Mouse (Mus musculus): Measurements from ENCODE around the gene Pah. TPM values are rescaled to one million over a fixed set of nuclear protein-coding genes. Genes with fewer than 3 reads are reported as not detected.

Pah gene
- polyA plus RNA-seq, 1 experiment from 2014 or later = not detected

- Histone ChIP-seq H3K27ac (peak overlapping the region; percentile 93), H3K4me1 (replicated peaks) (peaks cover 58% of the 10 kb centered on the region), H3K4me3 (peak overlapping the region; percentile 81), H3K9me3 (no peaks in the 10 kb centered on the region), H3K27me3 (peaks cover 41% of the 10 kb centered on the region), H3K36me3 (no peaks in the 10 kb centered on the region), H3K9ac (peak overlapping the region; percentile 90), H3K4me2 (peak overlapping the region; percentile 92)
- no peak for ATAC-seq (ENCODE audit: low FRiP score)
- under 1% methylated on average over 26 of the region's 26 CpGs for WGBS
These were observed 29.3 kb upstream of the Pah start for GRCm38 (mm10) chr10:87492332-87492660.

- Histone ChIP-seq H3K27ac (peak overlapping the region; percentile 93), H3K9ac (peak overlapping the region; percentile 90), H3K4me3 (peak overlapping the region; percentile 81), H3K4me1 (replicated peaks) (peaks cover 52% of the 10 kb centered on the region), H3K27me3 (peaks cover 36% of the 10 kb centered on the region), H3K4me2 (peak overlapping the region; percentile 92), H3K36me3 (no peaks in the 10 kb centered on the region), H3K9me3 (no peaks in the 10 kb centered on the region)
- ATAC-seq (ENCODE audit: low FRiP score) = peak; percentile 26
- under 1% methylated on average over 89 of the region's 90 CpGs for WGBS
These were observed 28.7 kb upstream of the Pah start for GRCm38 (mm10) chr10:87492661-87493551.

GRCm38 (mm10) chr10:87493576-87493975 lies 28.0 kb upstream of the Pah start, which contains the start of gene Ascl1:
Gene Ascl1 (minus strand): TSS chr10:87493660.
- peak within 1 kb of the TSS; percentile 90 for H3K9ac ChIP-seq
- peak within 1 kb of the TSS; percentile 92 for H3K4me2 ChIP-seq
- peak within 1 kb of the TSS; percentile 81 for H3K4me3 ChIP-seq
- peaks cover 46% of the 10 kb centered on the region for H3K4me1 ChIP-seq (replicated peaks)
- peaks cover 38% of the 10 kb centered on the region for H3K27me3 ChIP-seq
- WGBS = under 1% methylated on average over 33 of the region's 34 CpGs
- H3K9me3 ChIP-seq = no peaks in the 10 kb centered on the region
- no peaks in the 10 kb centered on the region for H3K36me3 ChIP-seq
- H3K27ac ChIP-seq = peak within 1 kb of the TSS; percentile 93
- peak; percentile 62 for ATAC-seq (ENCODE audit: low FRiP score)

- Histone ChIP-seq H3K4me2 (peak overlapping the region; percentile 92), H3K9me3 (no peaks in the 10 kb centered on the region), H3K9ac (peak overlapping the region; percentile 90), H3K36me3 (no peaks in the 10 kb centered on the region), H3K4me3 (peak overlapping the region; percentile 81), H3K27ac (peak overlapping the region; percentile 48; the same call in 1 of the 2 replicates), H3K27me3 (peaks cover 44% of the 10 kb centered on the region), H3K4me1 (replicated peaks) (peaks cover 42% of the 10 kb centered on the region)
- WGBS = under 1% methylated on average over 4 of the region's 4 CpGs
- ATAC-seq (ENCODE audit: low FRiP score) = peak; percentile 15; the same call in 1 of the 2 replicates
These were observed 27.4 kb upstream of the Pah start for GRCm38 (mm10) chr10:87494176-87494575.

GRCm38 (mm10) chr10:87494596-87494995 lies 27.0 kb upstream of the Pah start:
- peaks cover 44% of the 10 kb centered on the region for H3K27me3 ChIP-seq

GRCm38 (mm10) chr10:87497056-87497455 lies 24.5 kb upstream of the Pah start:
- no peaks in the 10 kb centered on the region for H3K9me3 ChIP-seq
- H3K4me2 ChIP-seq = no peak overlapping the region
- H3K36me3 ChIP-seq = no peaks in the 10 kb centered on the region
- H3K27me3 ChIP-seq = peaks cover 48% of the 10 kb centered on the region
- H3K4me1 ChIP-seq (replicated peaks) = peaks cover 34% of the 10 kb centered on the region
- H3K9ac ChIP-seq = no peak overlapping the region
- 93% methylated on average over 2 of the region's 2 CpGs for WGBS
- H3K27ac ChIP-seq = no peak overlapping the region
- no peak overlapping the region for H3K4me3 ChIP-seq
- no peak for ATAC-seq (ENCODE audit: low FRiP score)

More at GRCm38 (mm10) chr10:87494596-87494995, 27.0 kb upstream of the Pah start:
- peak; percentile 33 for ATAC-seq (ENCODE audit: low FRiP score)
- WGBS = 0% methylated on average over 16 of the region's 18 CpGs
- H3K9me3 ChIP-seq = no peaks in the 10 kb centered on the region
- H3K4me1 ChIP-seq (replicated peaks) = peaks cover 38% of the 10 kb centered on the region
- peak overlapping the region; percentile 48 for H3K27ac ChIP-seq
- H3K36me3 ChIP-seq = no peaks in the 10 kb centered on the region
- peak overlapping the region; percentile 81 for H3K4me3 ChIP-seq
- peak overlapping the region; percentile 90 for H3K9ac ChIP-seq
- H3K4me2 ChIP-seq = peak overlapping the region; percentile 92

GRCm38 (mm10) chr10:87500926-87501658 lies 20.5 kb upstream of the Pah start:
- peak overlapping the region; percentile 5; the same call in 1 of the 2 replicates for H3K9ac ChIP-seq
- H3K27ac ChIP-seq = peak overlapping the region; percentile 23; the same call in 1 of the 2 replicates
- H3K4me2 ChIP-seq = peak overlapping the region; percentile 48
- peaks cover 21% of the 10 kb centered on the region for H3K4me1 ChIP-seq (replicated peaks)
- H3K36me3 ChIP-seq = no peaks in the 10 kb centered on the region
- WGBS = 5% methylated on average over 20 of the region's 20 CpGs
- H3K9me3 ChIP-seq = no peaks in the 10 kb centered on the region
- peaks cover 42% of the 10 kb centered on the region for H3K27me3 ChIP-seq
- H3K4me3 ChIP-seq = peak overlapping the region; percentile 23
- no peak for ATAC-seq (ENCODE audit: low FRiP score)

GRCm38 (mm10) chr10:87501659-87502042 lies 19.9 kb upstream of the Pah start:
- Histone ChIP-seq H3K9ac (peak overlapping the region; percentile 5; the same call in 1 of the 2 replicates), H3K4me2 (peak overlapping the region; percentile 48), H3K9me3 (no peaks in the 10 kb centered on the region), H3K4me3 (peak overlapping the region; percentile 23; the same call in 1 of the 2 replicates), H3K4me1 (replicated peaks) (peaks cover 21% of the 10 kb centered on the region), H3K36me3 (no peaks in the 10 kb centered on the region), H3K27ac (no peak overlapping the region), H3K27me3 (peaks cover 39% of the 10 kb centered on the region)
- WGBS = 6% methylated on average over 7 of the region's 7 CpGs
- ATAC-seq (ENCODE audit: low FRiP score) = no peak

GRCm38 (mm10) chr10:87502283-87502682 lies 19.3 kb upstream of the Pah start:
- WGBS = 8% methylated on average over 5 of the region's 5 CpGs
- Histone ChIP-seq H3K4me2 (peak overlapping the region; percentile 48; the same call in 1 of the 2 replicates), H3K36me3 (no peaks in the 10 kb centered on the region), H3K27ac (no peak overlapping the region), H3K9me3 (no peaks in the 10 kb centered on the region), H3K4me1 (replicated peaks) (peaks cover 21% of the 10 kb centered on the region), H3K4me3 (no peak overlapping the region), H3K9ac (no peak overlapping the region), H3K27me3 (peaks cover 35% of the 10 kb centered on the region)
- ATAC-seq (ENCODE audit: low FRiP score) = 0 out of 2 replicates have a peak, but pooled peaks have one; percentile 17

GRCm38 (mm10) chr10:87503946-87504345 lies 17.6 kb upstream of the Pah start:
- Histone ChIP-seq H3K27ac (no peak overlapping the region), H3K4me2 (peak overlapping the region; percentile 18; the same call in 1 of the 2 replicates), H3K9ac (no peak overlapping the region), H3K4me1 (replicated peaks) (peaks cover 21% of the 10 kb centered on the region), H3K36me3 (no peaks in the 10 kb centered on the region), H3K4me3 (no peak overlapping the region), H3K27me3 (peaks cover 27% of the 10 kb centered on the region), H3K9me3 (no peaks in the 10 kb centered on the region)
- peak; percentile 56 for ATAC-seq (ENCODE audit: low FRiP score)
- 2% methylated on average over 10 of the region's 10 CpGs for WGBS

GRCm38 (mm10) chr10:87508581-87508980 lies 13.0 kb upstream of the Pah start:
- peaks cover 6% of the 10 kb centered on the region; the same call in 1 of the 2 replicates for H3K27me3 ChIP-seq
- no peak overlapping the region for H3K9ac ChIP-seq
- H3K4me1 ChIP-seq (replicated peaks) = no peaks in the 10 kb centered on the region
- no peaks in the 10 kb centered on the region for H3K36me3 ChIP-seq
- WGBS = 93% methylated on average over 4 of the region's 4 CpGs
- no peaks in the 10 kb centered on the region for H3K9me3 ChIP-seq
- no peak overlapping the region for H3K4me3 ChIP-seq
- ATAC-seq (ENCODE audit: low FRiP score) = no peak
- H3K4me2 ChIP-seq = no peak overlapping the region
- no peak overlapping the region for H3K27ac ChIP-seq

- Histone ChIP-seq H3K36me3 (no peaks in the 10 kb centered on the region), H3K9me3 (no peaks in the 10 kb centered on the region), H3K4me1 (replicated peaks) (no peaks in the 10 kb centered on the region), H3K9ac (no peak overlapping the region), H3K27me3 (no peaks in the 10 kb centered on the region), H3K27ac (no peak overlapping the region), H3K4me2 (no peak overlapping the region), H3K4me3 (no peak overlapping the region)
- no peak for ATAC-seq (ENCODE audit: low FRiP score)
These were observed 8.5 kb upstream of the Pah start for GRCm38 (mm10) chr10:87513052-87513451.
